In genomic region chr10:86091919-86092318, GRCm38 (mm10) we compare ENCODE assay signal across 8 mouse cellular contexts.
DNase-seq lines count a peak whose midpoint lies in the region; ATAC-seq and TF ChIP-seq lines count a peak whose summit lies in the region.

No protein-coding gene starts in this region.

- ATAC-seq in forebrain, embryonic 14.5 days: no peak

- H3K4me2 ChIP-seq in forebrain, embryonic 14.5 days (ENCODE audit: low read length): no peak overlapping the region

- no peaks in the 10 kb centered on the region for H3K36me3 ChIP-seq in forebrain, embryonic 14.5 days (ENCODE audit: control insufficient read depth, insufficient read depth, low read length)

- TF ChIP-seq CTCF in cortical plate, adult 2 months (IDR thresholded peaks at IDR 0.05; ENCODE audit: extremely low read depth, insufficient read depth, low read length): peak; percentile 60

- DNase-seq in gastrocnemius, postnatal 10 days: peak; percentile 48
- no peak for DNase-seq in gastrocnemius, postnatal 25 days
- DNase-seq in right cerebral cortex, adult 18-20 months: peak; percentile 8
- no peak for DNase-seq in right cerebral cortex, postnatal 36 days (ENCODE audit: low spot score in 2 of 2)
- DNase-seq in lung, postnatal 14 days: peak; percentile 70
- no peak for DNase-seq in frontal cortex, postnatal 36 days (ENCODE audit: low spot score in 2 of 2)
- no peak for DNase-seq in forebrain, embryonic 14.5 days (ENCODE audit: low spot score)

- H3K27me3 ChIP-seq in forebrain, embryonic 14.5 days (replicated peaks; ENCODE audit: control insufficient read depth, insufficient read depth, low read length): no peaks in the 10 kb centered on the region

- no peaks in the 10 kb centered on the region for H3K4me1 ChIP-seq in cortical plate, adult 2 months (ENCODE audit: control insufficient read depth, insufficient read depth, low read length)
- H3K4me1 ChIP-seq in forebrain, embryonic 14.5 days (ENCODE audit: control insufficient read depth, insufficient read depth, low read length): no peaks in the 10 kb centered on the region

- H3K9ac ChIP-seq in forebrain, embryonic 14.5 days (ENCODE audit: low read length): no peak overlapping the region

- H3K27ac ChIP-seq in cortical plate, adult 2 months (ENCODE audit: insufficient read depth, low read length): no peak overlapping the region
- H3K27ac ChIP-seq in forebrain, embryonic 14.5 days (ENCODE audit: low read depth, low read length): no peak overlapping the region

- WGBS in forebrain, embryonic 14.5 days: 42% methylated on average over 10 of the region's 10 CpGs

- H3K4me3 ChIP-seq in cortical plate, adult 2 months (ENCODE audit: insufficient read depth, low read length): no peak overlapping the region
- H3K4me3 ChIP-seq in forebrain, embryonic 14.5 days (ENCODE audit: low read depth, low read length): no peak overlapping the region

- no peak for TF ChIP-seq POLR2A in cortical plate, adult 2 months (IDR thresholded peaks at IDR 0.05; ENCODE audit: extremely low read depth, insufficient read depth, low read length)

- no peaks in the 10 kb centered on the region for H3K9me3 ChIP-seq in forebrain, embryonic 14.5 days (replicated peaks; ENCODE audit: control insufficient read depth, low read length)

Comparison
In these comparisons a context has a peak if more than half of its experiments do, and no peak if none do; other contexts are left out.
1. DNase-seq: peak in gastrocnemius, postnatal 10 days (single experiment), right cerebral cortex, adult 18-20 months (single experiment) and lung, postnatal 14 days (single experiment); none in gastrocnemius, postnatal 25 days (single experiment), right cerebral cortex, postnatal 36 days (0 of 2), frontal cortex, postnatal 36 days (0 of 2) and forebrain, embryonic 14.5 days (single experiment).